Comparison of ENCODE assay signal across 9 mouse cellular contexts in genomic region chr7:119673465-119673864, GRCm38 (mm10). TPM values are rescaled to one million over a fixed set of nuclear protein-coding genes. Genes with fewer than 3 reads are reported as not detected.
DNase-seq lines count a peak whose midpoint lies in the region; ATAC-seq and TF ChIP-seq lines count a peak whose summit lies in the region.
"Had no signal": no experiment of that assay in that cellular context is flagged by ENCODE, and none has a peak within 500 bp of the region (broad histone marks: within the 10 kb centered on the region; RNA-seq: fewer than 3 reads in every experiment).

No protein-coding gene starts in this region.

- H3K4me2 ChIP-seq in hindbrain, embryonic 15.5 days = no peak overlapping the region
- H3K4me2 ChIP-seq: liver, embryonic 15.5 days had no signal

- no peaks in the 10 kb centered on the region for H3K36me3 ChIP-seq in G1E (replicated peaks)
- no peaks in the 10 kb centered on the region for H3K36me3 ChIP-seq in hindbrain, embryonic 15.5 days
- no peaks in the 10 kb centered on the region for H3K36me3 ChIP-seq in limb, embryonic 10.5 days
- H3K36me3 ChIP-seq: liver, embryonic 15.5 days had no signal

- WGBS in hindbrain, embryonic 15.5 days = 20% methylated on average over 6 of the region's 6 CpGs
- 22% methylated on average over 6 of the region's 6 CpGs for WGBS in limb, embryonic 10.5 days

- peak; percentile 92 for TF ChIP-seq CTCF in G1E (IDR thresholded peaks at IDR 0.05; ENCODE audit: low read depth, low read length)

- no peak for ATAC-seq in G1E (ENCODE audit: extremely low read depth, insufficient number of reproducible peaks, low FRiP score, poor library complexity, severe bottlenecking)
- ATAC-seq in hindbrain, embryonic 15.5 days (ENCODE audit: low FRiP score, low read depth) = 0 out of 2 replicates have a peak, but pooled peaks have one; percentile 45
- peak; percentile 63; the same call in 1 of the 2 replicates for ATAC-seq in monocyte, adult 5-6 weeks (replicated peaks; ENCODE audit: insufficient number of reproducible peaks, low FRiP score, low TSS enrichment, poor library complexity, severe bottlenecking)

- H3K9ac ChIP-seq in hindbrain, embryonic 15.5 days = no peak overlapping the region
- H3K9ac ChIP-seq: liver, embryonic 15.5 days had no signal

- H3K4me3 ChIP-seq in G1E (ENCODE audit: low read depth, low read length) = no peak overlapping the region
- H3K4me3 ChIP-seq in hindbrain, embryonic 15.5 days = no peak overlapping the region
- H3K4me3 ChIP-seq in limb, embryonic 10.5 days = no peak overlapping the region
- H3K4me3 ChIP-seq: liver, embryonic 15.5 days had no signal

- no peaks in the 10 kb centered on the region for H3K9me3 ChIP-seq in G1E (replicated peaks)
- no peaks in the 10 kb centered on the region for H3K9me3 ChIP-seq in hindbrain, embryonic 15.5 days
- no peaks in the 10 kb centered on the region for H3K9me3 ChIP-seq in limb, embryonic 10.5 days (replicated peaks)
- H3K9me3 ChIP-seq: liver, embryonic 15.5 days had no signal

- H3K27me3 ChIP-seq in G1E (ENCODE audit: insufficient read depth, low read length) = peaks cover 8% of the 10 kb centered on the region; the same call in 1 of the 2 replicates
- no peaks in the 10 kb centered on the region for H3K27me3 ChIP-seq in hindbrain, embryonic 15.5 days
- no peaks in the 10 kb centered on the region for H3K27me3 ChIP-seq in limb, embryonic 10.5 days (ENCODE audit: low read depth, poor library complexity, severe bottlenecking)
- H3K27me3 ChIP-seq: liver, embryonic 15.5 days had no signal

- no peaks in the 10 kb centered on the region for H3K4me1 ChIP-seq in G1E (ENCODE audit: insufficient read depth, low read depth, low read length)
- H3K4me1 ChIP-seq in hindbrain, embryonic 15.5 days (replicated peaks) = no peaks in the 10 kb centered on the region
- H3K4me1 ChIP-seq in limb, embryonic 10.5 days = peaks cover 3% of the 10 kb centered on the region; the same call in 1 of the 2 replicates
- H3K4me1 ChIP-seq: liver, embryonic 15.5 days had no signal

- peak; percentile 3 to 13 for DNase-seq in cerebellum, adult 18-20 months
- DNase-seq in cerebellum, adult 9-11 months = no peak
- DNase-seq in G1E (ENCODE audit: low spot score) = peak; percentile 36
- DNase-seq in embryo, embryonic 11.5 days (ENCODE audit: low read depth, low spot score) = peak; percentile 44
- peak; percentile 53 for DNase-seq in limb, embryonic 10.5 days (ENCODE audit: low spot score)
- DNase-seq in testis, postnatal 14 days (ENCODE audit: low spot score) = peak; percentile 27

- no peak overlapping the region for H3K27ac ChIP-seq in hindbrain, embryonic 15.5 days (replicated peaks)
- no peak overlapping the region for H3K27ac ChIP-seq in limb, embryonic 10.5 days
- H3K27ac ChIP-seq: liver, embryonic 15.5 days had no signal

RNA-seq across cellular contexts. Expression of gene Acsm4, which starts 16.4 kb away (rescaled TPM):
- total RNA-seq in G1E (2014; fragmentation: Nextera tagmentation) (not detected in 2 replicates), G1E (2017) (not detected in 2 replicates)
- polyA plus RNA-seq in G1E (2012) = not detected in 2 replicates
- not detected in 2 replicates for polyA plus RNA-seq in hindbrain, embryonic 15.5 days (2015; fragmentation: Nextera tagmentation; extraction: Ambion mirVana)
- not detected in 2 replicates for polyA plus RNA-seq in limb, embryonic 10.5 days (2016; fragmentation: Nextera tagmentation; extraction: Ambion mirVana)
- not detected in 3 replicates for total RNA-seq in monocyte, adult 5-6 weeks (2017)
- polyA plus RNA-seq: liver, embryonic 15.5 days had no signal

RNA-seq across cellular contexts. Expression of gene Thumpd1, which starts 47.1 kb away (rescaled TPM):
- total RNA-seq in G1E (2014; fragmentation: Nextera tagmentation) (41.4 and 53.9 TPM in 2 replicates), G1E (2017) (102 and 115 TPM in 2 replicates)
- polyA plus RNA-seq in G1E (2012) = 64.8 and 72.8 TPM in 2 replicates
- 74.5 and 76.4 TPM in 2 replicates for polyA plus RNA-seq in hindbrain, embryonic 15.5 days (2015; fragmentation: Nextera tagmentation; extraction: Ambion mirVana)
- 95.3 and 102 TPM in 2 replicates for polyA plus RNA-seq in limb, embryonic 10.5 days (2016; fragmentation: Nextera tagmentation; extraction: Ambion mirVana)
- total RNA-seq in monocyte, adult 5-6 weeks (2017) = 56.5 to 59.0 TPM (median 58.3 TPM) in 3 replicates
